Mouse (Mus musculus) intestine, postnatal 0 days (tissue): Measurements from ENCODE around the gene Dnmt3c. TPM values are rescaled to one million over a fixed set of nuclear protein-coding genes. Genes with fewer than 3 reads are reported as not detected.
"Not testable (repeated sequence)": the region's sequence is repeated elsewhere in the genome, so short reads cannot be mapped to it uniquely, and the experiment has no call there.

Experiments
- ATAC-seq: fragments of 200-750 bp; cut with Nextera tagmentation; 2 replicates; pipeline ENCODE4 v1.8.0; 2017; ENCODE audit warnings: mild to moderate bottlenecking, moderate TSS enrichment, moderate library complexity
- H3K27ac ChIP-seq: fragments of 300-500 bp; sonication (generic); 2 replicates; pipeline ENCODE4 v1.5.1; 2014; ENCODE audit warnings: mild to moderate bottlenecking, low read depth, low read length, moderate library complexity
- H3K27me3 ChIP-seq: fragments of 300-500 bp; sonication (generic); replicated peaks from 2 replicates; pipeline ENCODE4 v1.6.1; 2014; ENCODE audit warnings: low read length, mixed read lengths; ENCODE audit not compliant: control insufficient read depth, insufficient read depth
- H3K36me3 ChIP-seq: fragments of 300-500 bp; sonication (generic); 2 replicates; pipeline ENCODE4 v1.6.1; 2014; ENCODE audit warnings: mild to moderate bottlenecking, moderate library complexity; ENCODE audit not compliant: control insufficient read depth, insufficient read depth
- H3K4me1 ChIP-seq: fragments of 300-500 bp; sonication (generic); replicated peaks from 2 replicates; pipeline ENCODE4 v1.6.1; 2014; ENCODE audit warnings: antibody characterized with exemption, low read length, mixed read lengths; ENCODE audit not compliant: control insufficient read depth, insufficient read depth
- H3K4me2 ChIP-seq: fragments of 300-500 bp; sonication (generic); replicated peaks from 2 replicates; pipeline ENCODE4 v1.6.1; 2014; ENCODE audit warnings: low read depth, mild to moderate bottlenecking, moderate library complexity
- H3K4me3 ChIP-seq: fragments of 300-500 bp; sonication (generic); 2 replicates; pipeline ENCODE4 v1.5.1; 2014; ENCODE audit warnings: low read depth, low read length
- H3K9ac ChIP-seq: fragments of 300-500 bp; sonication (generic); 2 replicates; pipeline ENCODE4 v1.6.1; 2014; ENCODE audit warnings: mild to moderate bottlenecking, low read depth, low read length
- H3K9me3 ChIP-seq: fragments of 300-500 bp; sonication (generic); 2 replicates; pipeline ENCODE4 v1.6.1; 2016; ENCODE audit warnings: mixed run types; ENCODE audit not compliant: control insufficient read depth
- CTCF ChIP-seq: sonication (generic); IDR thresholded peaks from 2 replicates; pipeline ENCODE4 v1.5.1; 2016; ENCODE audit warnings: low read depth, mild to moderate bottlenecking, control low read depth, antibody characterized with exemption, moderate library complexity
- WGBS: fragments of 180-500 bp; shearing (Covaris S2); extraction: QIAGEN DNeasy Blood & Tissue Kit; methylation state at CpG from one replicate; pipeline ENCODE4 v1.1.7; 2014; 5-methylcytosine and 5-hydroxymethylcytosine counted together
- polyA plus RNA-seq: library from polyadenylated mRNA; unstranded; fragments of >200 nt; fragmentation: Nextera tagmentation; extraction: Ambion mirVana; gene quantifications from 2 replicates; pipeline ENCODE4 v1.2.1, GENCODE M21; 2015

Dnmt3c gene
- polyA plus RNA-seq, 1 experiment from 2014 or later = not detected

- Histone ChIP-seq H3K4me2 (no peak overlapping the region), H3K36me3 (peaks cover 10% of the 10 kb centered on the region; the same call in 1 of the 2 replicates), H3K4me3 (no peak overlapping the region), H3K27ac (no peak overlapping the region), H3K9me3 (no peaks in the 10 kb centered on the region), H3K9ac (no peak overlapping the region), H3K4me1 (no peaks in the 10 kb centered on the region), H3K27me3 (no peaks in the 10 kb centered on the region)
- no peak for ATAC-seq
- no peak for TF ChIP-seq CTCF
- 44% methylated on average over 3 of the region's 3 CpGs for WGBS
These were observed 35.8 kb upstream of the Dnmt3c start for GRCm38 (mm10) chr2:153660616-153661015.

GRCm38 (mm10) chr2:153665401-153665800, 31.1 kb upstream of the Dnmt3c start:
- TF ChIP-seq CTCF = no peak
- WGBS = 81% methylated on average over 7 of the region's 7 CpGs

GRCm38 (mm10) chr2:153668754-153669376, 27.6 kb upstream of the Dnmt3c start:
- ATAC-seq = no peak
- Histone ChIP-seq H3K36me3 (peaks cover 8% of the 10 kb centered on the region), H3K9ac (no peak overlapping the region), H3K27ac (no peak overlapping the region), H3K4me2 (no peak overlapping the region), H3K4me3 (no peak overlapping the region), H3K9me3 (no peaks in the 10 kb centered on the region), H3K4me1 (no peaks in the 10 kb centered on the region), H3K27me3 (no peaks in the 10 kb centered on the region)
- 64% methylated on average over 7 of the region's 7 CpGs for WGBS
- TF ChIP-seq CTCF = peak; percentile 86

More at GRCm38 (mm10) chr2:153665401-153665800, 31.1 kb upstream of the Dnmt3c start:
- no peak overlapping the region for H3K27ac ChIP-seq
- H3K4me1 ChIP-seq = no peaks in the 10 kb centered on the region
- H3K27me3 ChIP-seq = no peaks in the 10 kb centered on the region
- no peak for ATAC-seq
- H3K9ac ChIP-seq = no peak overlapping the region
- H3K9me3 ChIP-seq = no peaks in the 10 kb centered on the region
- no peak overlapping the region for H3K4me2 ChIP-seq
- H3K36me3 ChIP-seq = peaks cover 10% of the 10 kb centered on the region
- H3K4me3 ChIP-seq = no peak overlapping the region

- H3K27ac ChIP-seq = no peak overlapping the region
- TF ChIP-seq CTCF = no peak
- H3K36me3 ChIP-seq = peaks cover 7% of the 10 kb centered on the region
- WGBS = 65% methylated on average over 5 of the region's 5 CpGs
- H3K9me3 ChIP-seq = no peaks in the 10 kb centered on the region
- ATAC-seq = no peak
- H3K4me1 ChIP-seq = no peaks in the 10 kb centered on the region
- H3K9ac ChIP-seq = no peak overlapping the region
- no peak overlapping the region for H3K4me3 ChIP-seq
- H3K4me2 ChIP-seq = no peak overlapping the region
- no peaks in the 10 kb centered on the region for H3K27me3 ChIP-seq
These were observed 26.3 kb upstream of the Dnmt3c start for GRCm38 (mm10) chr2:153670111-153670510.

- Histone ChIP-seq H3K4me1 (no peaks in the 10 kb centered on the region), H3K9ac (no peak overlapping the region), H3K27me3 (no peaks in the 10 kb centered on the region), H3K36me3 (peaks cover 4% of the 10 kb centered on the region; the same call in 1 of the 2 replicates), H3K4me2 (no peak overlapping the region), H3K9me3 (no peaks in the 10 kb centered on the region), H3K4me3 (no peak overlapping the region), H3K27ac (no peak overlapping the region; the same call in 1 of the 2 replicates)
- no peak for ATAC-seq
- peak; percentile 24; the same call in 1 of the 2 replicates for TF ChIP-seq CTCF
- 89% methylated on average over 2 of the region's 2 CpGs for WGBS
These were observed 23.8 kb upstream of the Dnmt3c start for GRCm38 (mm10) chr2:153672619-153673018.

GRCm38 (mm10) chr2:153675364-153675763, 21.1 kb upstream of the Dnmt3c start:
- not testable (repeated sequence) for H3K27ac ChIP-seq, ATAC-seq, H3K36me3 ChIP-seq, H3K9ac ChIP-seq, H3K4me3 ChIP-seq, H3K27me3 ChIP-seq, H3K4me2 ChIP-seq, H3K4me1 ChIP-seq, H3K9me3 ChIP-seq
- 79% methylated on average over 1 of the region's 1 CpGs for WGBS

- H3K4me2 ChIP-seq = no peak overlapping the region
- WGBS = 94% methylated on average over 6 of the region's 6 CpGs
- H3K4me1 ChIP-seq = no peaks in the 10 kb centered on the region
- no peaks in the 10 kb centered on the region for H3K36me3 ChIP-seq
- ATAC-seq = no peak
- H3K9me3 ChIP-seq = no peaks in the 10 kb centered on the region
- H3K27ac ChIP-seq = no peak overlapping the region; the same call in 1 of the 2 replicates
- H3K4me3 ChIP-seq = no peak overlapping the region
- no peak for TF ChIP-seq CTCF
- H3K9ac ChIP-seq = no peak overlapping the region
- H3K27me3 ChIP-seq = no peaks in the 10 kb centered on the region
These were observed 19.5 kb upstream of the Dnmt3c start for GRCm38 (mm10) chr2:153676944-153677343.
